Mouse (Mus musculus): ENCODE results near the gene Adrm1.

DNA sequence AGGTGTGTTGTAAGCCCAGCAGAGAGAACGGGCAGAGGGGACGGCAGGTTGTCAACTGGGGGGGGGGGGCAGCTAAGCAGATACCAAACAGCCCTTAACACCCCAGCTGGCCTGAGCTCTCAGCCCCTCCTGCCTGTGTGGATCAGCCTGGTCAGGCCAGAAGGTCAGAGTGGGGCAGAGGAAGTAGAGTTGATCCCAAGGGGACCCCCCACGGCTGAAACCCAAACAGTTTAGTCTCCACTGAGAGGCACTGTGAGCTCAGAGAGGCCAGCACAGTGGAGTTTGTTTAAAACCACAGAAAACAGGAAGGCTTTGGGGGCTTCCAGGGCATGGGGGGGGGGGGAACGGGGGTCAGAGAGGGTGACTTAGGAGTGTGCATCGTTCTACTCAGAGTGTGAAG lies 45.6 kb downstream of the Adrm1 start:
- TF ChIP-seq MAFK (IDR thresholded peaks at IDR 0.05; ENCODE audit: insufficient read depth, low read depth, low read length) (no peak), ZNF384 (IDR thresholded peaks at IDR 0.05; ENCODE audit: low read depth, low read length) (no peak), ZC3H11A (IDR thresholded peaks at IDR 0.05; ENCODE audit: borderline replicate concordance, low read depth, low read length) (no peak)
